Mouse (Mus musculus) embryonic facial prominence, embryonic 13.5 days (tissue): Measurements from ENCODE around the gene Rtkn2. TPM values are rescaled to one million over a fixed set of nuclear protein-coding genes. Genes with fewer than 3 reads are reported as not detected.

Source experiments
- ATAC-seq: fragments of 200-750 bp; cut with Nextera tagmentation; 2 replicates; pipeline ENCODE4 v1.8.0; 2017; ENCODE audit warnings: low read depth; ENCODE audit not compliant: insufficient number of reproducible peaks, insufficient read depth, low FRiP score, low TSS enrichment
- H3K27ac ChIP-seq: fragments of 300-500 bp; sonication (generic); 2 replicates; pipeline ENCODE4 v1.5.1; 2015; ENCODE audit warnings: moderate library complexity, mild to moderate bottlenecking, inconsistent platforms
- H3K27me3 ChIP-seq: fragments of 300-500 bp; sonication (generic); 2 replicates; pipeline ENCODE4 v1.6.1; 2015; ENCODE audit warnings: mild to moderate bottlenecking, inconsistent platforms
- H3K36me3 ChIP-seq: fragments of 300-500 bp; sonication (generic); 2 replicates; pipeline ENCODE4 v1.6.1; 2015; ENCODE audit warnings: mild to moderate bottlenecking, inconsistent platforms
- H3K4me1 ChIP-seq: fragments of 300-500 bp; sonication (generic); 2 replicates; pipeline ENCODE4 v1.6.1; 2015; ENCODE audit warnings: inconsistent platforms
- H3K4me2 ChIP-seq: fragments of 300-500 bp; sonication (generic); 2 replicates; pipeline ENCODE4 v1.6.1; 2015; ENCODE audit warnings: moderate library complexity, mild to moderate bottlenecking, inconsistent platforms
- H3K4me3 ChIP-seq: fragments of 300-500 bp; sonication (generic); 2 replicates; pipeline ENCODE4 v1.5.1; 2015; ENCODE audit warnings: mild to moderate bottlenecking, inconsistent platforms
- H3K9ac ChIP-seq: fragments of 300-500 bp; sonication (generic); 2 replicates; pipeline ENCODE4 v1.6.1; 2015; ENCODE audit warnings: mild to moderate bottlenecking, inconsistent platforms
- H3K9me3 ChIP-seq: fragments of 300-500 bp; sonication (generic); 2 replicates; pipeline ENCODE4 v1.6.1; 2016; ENCODE audit warnings: inconsistent platforms
- WGBS: fragments of 180-500 bp; shearing (Covaris S2); methylation state at CpG from one replicate; pipeline ENCODE4 v1.1.7; 2015; ENCODE audit warnings: mixed read lengths; 5-methylcytosine and 5-hydroxymethylcytosine counted together
- polyA plus RNA-seq: library from polyadenylated mRNA; unstranded; fragments of >200 nt; fragmentation: Nextera tagmentation; extraction: Ambion mirVana; gene quantifications from 2 replicates; pipeline ENCODE4 v1.2.1, GENCODE M21; 2015

The Rtkn2 gene
- polyA plus RNA-seq, 1 experiment from 2014 or later, result 9.8 TPM

DNA sequence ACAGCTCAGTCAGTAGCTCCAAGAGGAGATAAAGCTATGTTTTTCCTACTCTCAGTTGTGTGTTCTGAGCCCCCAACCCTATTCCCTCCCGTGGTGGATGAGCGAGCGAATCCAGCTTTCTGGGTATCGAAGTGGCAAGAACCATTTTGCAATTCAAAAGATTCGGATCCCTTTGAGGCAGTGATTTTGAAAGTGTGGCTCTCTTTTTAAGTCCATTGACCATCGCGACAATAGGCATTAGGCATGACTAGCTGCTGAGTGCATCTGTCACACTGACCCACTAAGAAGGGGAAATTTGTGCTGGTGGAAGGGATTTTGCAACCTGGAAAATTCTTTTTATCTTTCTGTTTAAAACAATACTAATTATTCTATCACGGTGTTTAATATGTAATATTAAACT lies 15.3 kb upstream of the Rtkn2 start:
- H3K4me2 ChIP-seq, result no peak overlapping the region
- H3K4me1 ChIP-seq, result 0 out of 2 replicates have a peak, but pooled peaks cover 4% of the 10 kb centered on the region
- ATAC-seq, result no peak
- no peaks in the 10 kb centered on the region for H3K36me3 ChIP-seq
- no peaks in the 10 kb centered on the region for H3K27me3 ChIP-seq
- WGBS, result 66% methylated on average over 8 of the region's 8 CpGs
- no peak overlapping the region for H3K4me3 ChIP-seq
- no peaks in the 10 kb centered on the region for H3K9me3 ChIP-seq
- no peak overlapping the region for H3K9ac ChIP-seq
- H3K27ac ChIP-seq, result no peak overlapping the region

DNA sequence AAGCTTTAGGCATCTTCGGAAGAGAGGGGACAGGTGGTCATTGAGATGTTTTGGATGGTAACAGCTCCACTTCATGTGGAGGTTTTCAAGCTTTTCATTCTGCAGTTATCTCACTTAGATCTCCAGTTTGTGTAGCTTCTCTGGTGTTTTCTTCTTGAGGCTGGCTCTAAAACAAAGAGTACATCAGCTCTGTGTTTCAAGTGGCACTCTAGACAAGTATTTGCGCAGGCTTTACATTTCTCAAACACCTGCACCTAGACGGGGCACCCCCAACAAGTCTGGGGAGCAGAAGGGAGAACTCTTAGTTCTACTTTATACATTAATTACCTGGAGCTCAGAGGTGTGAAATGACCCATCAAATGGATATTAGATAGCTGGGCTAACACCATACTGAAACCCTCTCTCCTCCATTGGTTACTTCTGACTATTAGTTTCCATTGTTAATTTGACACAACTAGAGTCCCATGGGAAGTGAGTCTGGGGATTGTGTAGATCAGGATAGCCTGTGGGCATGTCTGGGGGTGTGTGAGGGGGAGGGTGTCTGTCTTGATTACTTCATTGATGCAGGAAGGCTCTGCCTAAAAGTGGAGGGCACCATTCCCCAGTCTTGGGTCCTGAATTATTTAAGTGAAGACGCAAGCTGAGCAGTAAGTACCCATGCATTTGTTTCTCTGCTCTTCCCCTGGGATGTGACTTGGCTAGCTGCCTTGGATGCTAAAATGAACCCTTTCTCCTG lies 14.0 kb upstream of the Rtkn2 start:
- Histone ChIP-seq H3K27ac (no peak overlapping the region), H3K27me3 (no peaks in the 10 kb centered on the region), H3K9me3 (no peaks in the 10 kb centered on the region), H3K9ac (no peak overlapping the region), H3K4me1 (0 out of 2 replicates have a peak, but pooled peaks cover 4% of the 10 kb centered on the region), H3K4me3 (no peak overlapping the region), H3K4me2 (no peak overlapping the region), H3K36me3 (no peaks in the 10 kb centered on the region)
- WGBS, result 78% methylated on average over 4 of the region's 4 CpGs
- ATAC-seq, result no peak

DNA sequence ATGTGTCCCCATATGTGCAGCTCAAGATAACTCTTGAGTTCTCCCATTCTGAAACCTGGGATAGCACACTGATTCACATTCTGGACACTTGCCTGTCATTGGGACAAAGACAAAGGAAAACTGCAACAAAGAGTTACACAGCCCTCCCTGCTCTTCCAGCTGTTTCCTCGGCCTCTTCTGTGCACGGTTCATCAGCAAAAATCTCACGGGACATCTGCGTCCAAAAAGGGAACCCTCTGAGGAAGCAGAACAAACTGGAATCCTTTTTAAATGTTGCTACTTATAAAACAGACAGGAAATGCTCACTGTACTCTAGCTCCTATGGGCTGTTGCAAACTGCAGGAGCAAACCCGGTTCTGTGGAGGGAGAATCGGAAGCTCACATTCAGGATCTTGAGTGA lies 13.3 kb upstream of the Rtkn2 start:
- no peak overlapping the region for H3K4me3 ChIP-seq
- H3K9ac ChIP-seq, result no peak overlapping the region
- no peak overlapping the region for H3K4me2 ChIP-seq
- peaks cover 1% of the 10 kb centered on the region; the same call in 1 of the 2 replicates for H3K4me1 ChIP-seq
- H3K27me3 ChIP-seq, result no peaks in the 10 kb centered on the region
- no peak overlapping the region for H3K27ac ChIP-seq
- H3K9me3 ChIP-seq, result no peaks in the 10 kb centered on the region
- no peak for ATAC-seq
- WGBS, result 35% methylated on average over 6 of the region's 6 CpGs
- H3K36me3 ChIP-seq, result no peaks in the 10 kb centered on the region

DNA sequence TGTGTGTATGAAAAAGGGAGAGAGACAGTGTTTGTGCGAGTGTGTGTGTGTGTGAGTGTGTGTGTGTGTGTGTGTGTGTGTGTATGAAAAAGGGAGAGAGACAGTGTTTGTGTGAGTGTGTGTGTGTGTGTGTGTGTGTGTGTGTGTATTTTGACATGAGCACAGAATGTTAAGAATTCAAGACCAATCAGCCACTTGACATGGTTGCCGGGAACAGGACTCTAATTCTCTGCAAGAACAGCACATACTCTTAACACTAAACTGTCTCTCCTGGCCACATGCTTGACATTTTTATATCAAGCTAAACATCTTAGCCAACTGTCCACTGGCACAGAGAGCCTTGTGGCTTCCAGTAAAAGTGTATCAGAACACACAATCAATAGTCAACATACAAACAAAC lies 12.4 kb upstream of the Rtkn2 start:
- no peaks in the 10 kb centered on the region for H3K27me3 ChIP-seq
- no peak overlapping the region for H3K4me3 ChIP-seq
- H3K36me3 ChIP-seq, result no peaks in the 10 kb centered on the region
- 67% methylated on average over 2 of the region's 2 CpGs for WGBS
- no peak overlapping the region for H3K4me2 ChIP-seq
- no peaks in the 10 kb centered on the region for H3K9me3 ChIP-seq
- no peak for ATAC-seq
- H3K9ac ChIP-seq, result no peak overlapping the region
- peaks cover 9% of the 10 kb centered on the region for H3K4me1 ChIP-seq
- no peak overlapping the region for H3K27ac ChIP-seq

DNA sequence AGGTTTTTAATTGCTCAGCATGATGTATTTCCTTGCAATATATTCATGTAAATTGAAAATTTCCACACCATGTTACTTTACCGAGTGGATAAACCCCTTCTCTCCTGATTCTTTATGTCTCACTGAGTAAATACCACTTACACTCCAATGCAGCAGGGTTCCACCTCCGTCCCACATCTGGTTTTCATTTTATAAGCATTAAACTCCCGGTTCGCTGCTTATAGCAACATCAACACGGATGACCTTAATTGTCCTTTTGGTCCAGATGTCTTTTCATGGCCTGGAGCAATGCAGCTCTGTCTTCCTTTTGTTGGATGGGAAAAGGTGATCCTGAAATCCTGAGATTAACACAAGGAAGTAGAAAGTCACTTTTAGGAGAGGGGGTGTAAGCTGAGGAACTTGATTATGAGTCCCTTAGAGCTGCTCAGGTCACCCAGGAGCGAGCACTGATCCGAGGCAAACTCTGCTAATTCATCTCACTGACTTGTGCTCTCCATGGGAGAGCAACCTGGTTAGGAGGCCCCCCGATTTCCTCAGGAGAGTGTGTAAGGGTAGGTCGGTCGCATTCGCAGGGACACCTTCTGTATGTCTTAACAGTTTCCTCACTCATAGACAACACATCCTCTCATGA lies 8.1 kb upstream of the Rtkn2 start:
- whole genome bisulfite sequencing, result 25% methylated on average over 11 of the region's 11 CpGs

DNA sequence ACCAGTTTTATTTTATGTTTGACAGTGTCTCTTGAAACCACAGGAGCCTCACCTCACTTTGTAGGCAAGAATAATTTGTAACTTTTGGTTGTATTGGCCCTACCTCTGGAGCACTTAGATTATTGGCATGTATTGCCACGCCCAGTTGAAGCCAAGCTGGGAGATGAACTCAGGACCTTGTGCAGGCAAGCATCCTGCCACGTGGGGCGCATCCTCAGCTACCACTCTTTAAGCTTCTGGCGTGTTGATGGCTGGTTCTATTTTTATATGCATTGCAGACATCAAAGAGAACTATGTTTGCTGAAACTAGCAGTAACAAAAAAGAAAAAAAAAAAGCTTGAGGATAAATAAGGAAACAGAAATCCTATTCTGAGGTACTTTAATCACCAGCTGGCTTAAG lies 2.1 kb upstream of the Rtkn2 start:
- Histone ChIP-seq H3K4me2 (no peak overlapping the region), H3K9me3 (no peaks in the 10 kb centered on the region), H3K9ac (no peak overlapping the region), H3K27me3 (no peaks in the 10 kb centered on the region), H3K4me3 (no peak overlapping the region), H3K4me1 (peaks cover 9% of the 10 kb centered on the region), H3K36me3 (no peaks in the 10 kb centered on the region), H3K27ac (no peak overlapping the region)
- WGBS, result 53% methylated on average over 4 of the region's 4 CpGs
- ATAC-seq, result no peak

More for the DNA sequence above, 8.1 kb upstream of the Rtkn2 start:
- Histone ChIP-seq H3K36me3 (no peaks in the 10 kb centered on the region), H3K27ac (no peak overlapping the region), H3K9ac (no peak overlapping the region), H3K4me3 (no peak overlapping the region), H3K4me1 (peaks cover 9% of the 10 kb centered on the region), H3K27me3 (no peaks in the 10 kb centered on the region), H3K4me2 (peak overlapping the region; percentile 1; the same call in 1 of the 2 replicates), H3K9me3 (no peaks in the 10 kb centered on the region)
- no peak for ATAC-seq

DNA sequence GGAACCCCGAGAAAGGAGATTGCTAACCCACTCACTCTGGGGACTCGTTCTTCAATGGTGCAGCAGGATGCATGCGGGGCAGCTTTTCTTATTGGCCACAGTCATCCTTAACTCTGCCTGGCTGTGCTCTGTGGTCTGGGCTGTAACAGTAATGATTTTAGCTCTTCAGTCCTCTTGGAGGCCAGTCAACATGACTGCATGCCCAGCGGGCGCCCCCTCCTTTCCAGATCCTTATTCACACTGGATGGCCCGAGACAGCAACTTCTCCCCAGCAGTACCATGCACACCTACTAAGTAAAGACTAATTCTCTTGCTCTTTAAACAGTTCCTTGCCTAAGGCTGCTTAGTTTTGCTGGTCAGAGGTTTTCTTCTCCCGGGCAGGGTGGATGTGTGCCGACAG lies 4.4 kb downstream of the Rtkn2 start:
- Histone ChIP-seq H3K4me2 (no peak overlapping the region), H3K4me1 (peaks cover 13% of the 10 kb centered on the region), H3K4me3 (no peak overlapping the region), H3K27ac (no peak overlapping the region), H3K9me3 (no peaks in the 10 kb centered on the region), H3K27me3 (no peaks in the 10 kb centered on the region), H3K9ac (no peak overlapping the region), H3K36me3 (peaks cover 5% of the 10 kb centered on the region; the same call in 1 of the 2 replicates)
- 90% methylated on average over 8 of the region's 8 CpGs for WGBS
- ATAC-seq, result no peak

DNA sequence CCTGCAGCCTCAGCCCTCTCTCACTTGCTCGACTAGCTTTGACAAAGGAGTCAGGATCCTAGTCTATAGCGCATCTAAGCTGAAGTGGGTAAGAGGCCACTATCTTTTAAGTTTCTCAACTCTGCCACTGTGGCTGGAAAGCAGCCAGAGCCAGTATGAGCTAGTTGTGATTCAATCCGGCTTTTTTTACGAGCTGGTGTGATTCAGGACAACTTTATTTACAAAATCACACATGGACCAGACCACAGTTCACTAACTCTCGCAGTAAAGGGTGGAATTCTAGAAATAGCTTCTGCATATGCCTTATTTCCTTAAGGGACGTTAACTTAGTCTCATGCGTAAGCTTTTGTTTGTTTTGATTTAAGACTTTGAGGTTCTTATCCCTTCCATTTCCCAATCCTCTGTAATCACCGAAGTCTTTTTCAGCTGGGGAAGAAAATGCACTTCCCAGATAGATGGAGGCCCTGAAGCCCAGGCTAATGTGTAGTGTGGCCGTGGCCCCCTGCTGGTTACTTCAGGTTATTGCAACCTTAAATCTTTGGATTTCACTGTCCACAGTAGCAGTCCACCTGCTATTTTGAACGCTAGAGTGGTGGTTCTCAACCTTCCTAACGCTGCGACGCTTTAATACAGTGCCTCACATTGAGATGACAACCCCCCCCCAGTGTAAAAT lies 5.0 kb downstream of the Rtkn2 start:
- no peak for ATAC-seq
- 43% methylated on average over 13 of the region's 13 CpGs for WGBS
- Histone ChIP-seq H3K27ac (no peak overlapping the region), H3K4me3 (no peak overlapping the region), H3K36me3 (peaks cover 5% of the 10 kb centered on the region; the same call in 1 of the 2 replicates), H3K4me1 (peaks cover 13% of the 10 kb centered on the region), H3K4me2 (no peak overlapping the region), H3K27me3 (no peaks in the 10 kb centered on the region), H3K9ac (no peak overlapping the region), H3K9me3 (no peaks in the 10 kb centered on the region)

DNA sequence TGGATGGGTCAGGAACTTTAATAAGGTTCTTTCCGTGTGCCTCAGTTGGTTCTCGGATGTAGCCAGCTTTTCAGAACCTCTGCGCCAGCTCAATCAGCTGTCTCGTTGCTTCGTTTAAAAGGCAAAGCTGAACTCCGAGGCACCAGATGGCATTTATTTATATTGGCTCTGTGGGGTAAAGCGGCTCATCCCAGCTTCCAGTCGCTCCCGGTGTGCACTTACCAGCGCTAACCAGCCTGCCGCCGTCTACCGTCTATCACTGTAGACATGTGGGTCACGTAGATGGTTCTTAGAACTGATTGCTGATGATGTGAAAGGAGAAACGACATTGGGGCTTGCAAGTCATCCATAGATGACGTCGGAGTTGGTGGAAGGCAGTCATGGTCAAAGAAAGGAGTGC lies 5.7 kb downstream of the Rtkn2 start:
- ATAC-seq, result no peak
- Histone ChIP-seq H3K9ac (no peak overlapping the region), H3K4me3 (no peak overlapping the region), H3K27me3 (no peaks in the 10 kb centered on the region), H3K27ac (no peak overlapping the region), H3K36me3 (peaks cover 5% of the 10 kb centered on the region; the same call in 1 of the 2 replicates), H3K4me2 (no peak overlapping the region), H3K9me3 (no peaks in the 10 kb centered on the region), H3K4me1 (peaks cover 10% of the 10 kb centered on the region)
- 83% methylated on average over 17 of the region's 17 CpGs for WGBS

DNA sequence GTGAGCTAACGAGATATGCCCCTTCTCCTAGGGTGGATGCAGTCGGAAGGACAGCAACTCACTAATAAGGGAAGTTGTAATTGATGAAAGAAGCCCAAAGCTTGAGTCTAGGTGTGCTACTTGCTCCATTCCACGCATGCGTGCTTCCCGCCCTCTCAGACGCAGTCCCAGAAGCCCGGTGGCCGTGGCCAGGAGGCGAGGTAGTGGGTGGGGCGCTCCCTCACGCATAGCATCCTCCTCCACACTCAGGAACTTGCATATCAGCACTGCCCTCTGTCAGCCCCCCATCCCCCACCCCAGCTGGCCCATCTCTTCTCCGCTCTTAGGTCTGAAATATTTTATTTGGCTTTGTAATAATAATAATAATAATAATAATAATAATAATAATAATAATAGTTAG lies 16.0 kb downstream of the Rtkn2 start:
- 80% methylated on average over 12 of the region's 12 CpGs for WGBS
- H3K36me3 ChIP-seq, result peaks cover 16% of the 10 kb centered on the region
- peaks cover 8% of the 10 kb centered on the region for H3K4me1 ChIP-seq
- H3K4me3 ChIP-seq, result no peak overlapping the region
- no peak for ATAC-seq
- H3K27me3 ChIP-seq, result no peaks in the 10 kb centered on the region
- no peak overlapping the region for H3K4me2 ChIP-seq
- H3K9me3 ChIP-seq, result peaks cover 11% of the 10 kb centered on the region; the same call in 1 of the 2 replicates
- no peak overlapping the region for H3K9ac ChIP-seq
- H3K27ac ChIP-seq, result no peak overlapping the region

DNA sequence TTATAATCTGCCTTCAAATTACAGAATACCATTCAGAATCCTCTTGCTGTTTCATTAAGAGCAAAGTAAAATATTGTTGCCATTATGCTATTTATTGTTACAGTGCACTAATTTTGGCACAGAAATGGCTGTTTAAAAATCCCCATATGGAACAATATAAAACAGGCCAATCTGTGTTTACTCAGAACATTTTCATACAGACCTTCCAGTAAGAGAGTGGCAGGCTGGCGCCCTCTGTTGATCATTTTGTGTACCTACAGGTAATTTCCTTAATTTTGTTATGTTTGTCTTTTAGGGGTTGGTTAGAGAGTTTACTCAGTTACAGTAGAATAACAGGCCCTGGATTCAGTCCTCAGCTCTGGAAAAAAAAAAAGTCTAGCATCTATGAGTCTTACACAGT lies 16.8 kb downstream of the Rtkn2 start:
- Histone ChIP-seq H3K4me3 (no peak overlapping the region), H3K27ac (no peak overlapping the region), H3K27me3 (no peaks in the 10 kb centered on the region), H3K9me3 (peaks cover 11% of the 10 kb centered on the region; the same call in 1 of the 2 replicates), H3K4me1 (peaks cover 8% of the 10 kb centered on the region), H3K9ac (no peak overlapping the region), H3K4me2 (no peak overlapping the region), H3K36me3 (peaks cover 10% of the 10 kb centered on the region)
- no peak for ATAC-seq
- 2% methylated on average over 1 of the region's 1 CpGs for WGBS
